Mouse (Mus musculus): ENCODE data around the gene Wdr47. TPM values are rescaled to one million over a fixed set of nuclear protein-coding genes. Genes with fewer than 3 reads are reported as not detected.
"Not testable (repeated sequence)": the region's sequence is repeated elsewhere in the genome, so short reads cannot be mapped to it uniquely, and the experiment has no call there.

Wdr47 gene
- total RNA-seq, 2 experiments from 2014 or later: 6.2 to 7.7 TPM

GRCm38 (mm10) chr3:108634761-108635160, 43.7 kb downstream of the Wdr47 start:
- no peak for DNase-seq

GRCm38 (mm10) chr3:108639412-108639811, 48.3 kb downstream of the Wdr47 start:
- no peak for DNase-seq

GRCm38 (mm10) chr3:108640998-108641397, 49.9 kb downstream of the Wdr47 start:
- DNase-seq: no peak

GRCm38 (mm10) chr3:108644856-108645255, 53.8 kb downstream of the Wdr47 start:
- DNase-seq: no peak

GRCm38 (mm10) chr3:108646036-108646435, 55.0 kb downstream of the Wdr47 start:
- no peak for DNase-seq

- not testable (repeated sequence) for DNase-seq
Measured at GRCm38 (mm10) chr3:108647681-108648080, 56.6 kb downstream of the Wdr47 start.

GRCm38 (mm10) chr3:108652866-108653642, 62.0 kb downstream of the Wdr47 start:
- no peak for DNase-seq

GRCm38 (mm10) chr3:108653710-108654379, 62.8 kb downstream of the Wdr47 start, which contains the start of gene Clcc1:
TSS of gene Clcc1 (plus strand) at chr3:108653913.
- DNase-seq: peak; percentile 96

GRCm38 (mm10) chr3:108654566-108654965, 63.5 kb downstream of the Wdr47 start:
- no peak for DNase-seq

- DNase-seq: no peak
Measured at GRCm38 (mm10) chr3:108655486-108655885, 64.4 kb downstream of the Wdr47 start.

GRCm38 (mm10) chr3:108658612-108659011, 67.5 kb downstream of the Wdr47 start:
- DNase-seq: no peak

- no peak for DNase-seq
Measured at GRCm38 (mm10) chr3:108660941-108661340, 69.9 kb downstream of the Wdr47 start.

GRCm38 (mm10) chr3:108676616-108677015, 85.5 kb downstream of the Wdr47 start:
- no peak for DNase-seq

- no peak for DNase-seq
Measured at GRCm38 (mm10) chr3:108681004-108681403, 89.9 kb downstream of the Wdr47 start.

- not testable (repeated sequence) for DNase-seq
Measured at GRCm38 (mm10) chr3:108683597-108683996, 92.5 kb downstream of the Wdr47 start.

GRCm38 (mm10) chr3:108685701-108686100, 94.6 kb downstream of the Wdr47 start:
- no peak for DNase-seq

- DNase-seq: no peak
Measured at GRCm38 (mm10) chr3:108689015-108689441, 97.9 kb downstream of the Wdr47 start.

- DNase-seq: no peak
Measured at GRCm38 (mm10) chr3:108689446-108689845, 98.4 kb downstream of the Wdr47 start.

GRCm38 (mm10) chr3:108689979-108690378, 98.9 kb downstream of the Wdr47 start:
- DNase-seq: no peak

- no peak for DNase-seq
Measured at GRCm38 (mm10) chr3:108694321-108694720, 103.2 kb downstream of the Wdr47 start.
